Mouse (Mus musculus): ENCODE results near the gene Spata5. TPM values are rescaled to one million over a fixed set of nuclear protein-coding genes. Genes with fewer than 3 reads are reported as not detected.

Gene Spata5
- total and polyA plus RNA-seq, 2 experiments from 2014 or later: 11.1 to 18.7 TPM

- Histone ChIP-seq H3K36me3 (replicated peaks; ENCODE audit: control insufficient read depth, insufficient read depth, low read length) (no peaks in the 10 kb centered on the region), H3K4me3 (ENCODE audit: low read depth, low read length) (no peak overlapping the region), H3K9ac (replicated peaks; ENCODE audit: low read depth, low read length) (no peak overlapping the region), H3K4me1 (ENCODE audit: control insufficient read depth, insufficient read depth) (peaks cover 18% of the 10 kb centered on the region; the same call in 1 of the 2 replicates), H3K9me3 (replicated peaks; ENCODE audit: control insufficient read depth, low read length) (no peaks in the 10 kb centered on the region), H3K27ac (ENCODE audit: low read depth) (no peak overlapping the region), H3K27me3 (ENCODE audit: control insufficient read depth, insufficient read depth, low read length) (no peaks in the 10 kb centered on the region), H3K4me2 (ENCODE audit: low read depth, low read length) (no peak overlapping the region)
- DNase-seq (ENCODE audit: low spot score): no peak
- WGBS: 94% methylated on average over 5 of the region's 5 CpGs
- TF ChIP-seq CTCF (IDR thresholded peaks at IDR 0.05; ENCODE audit: low read depth) (no peak), EP300 (IDR thresholded peaks at IDR 0.05; ENCODE audit: low read depth) (no peak)
- ATAC-seq (ENCODE audit: insufficient read depth, low read depth): no peak
These were observed 22.6 kb upstream of the Spata5 start for GRCm38 (mm10) chr3:37396930-37397608.

- no peak for ATAC-seq (ENCODE audit: insufficient read depth, low read depth)
- 69% methylated on average over 3 of the region's 3 CpGs for WGBS
- TF ChIP-seq CTCF (IDR thresholded peaks at IDR 0.05; ENCODE audit: low read depth) (no peak), EP300 (IDR thresholded peaks at IDR 0.05; ENCODE audit: low read depth) (no peak)
- Histone ChIP-seq H3K9me3 (replicated peaks; ENCODE audit: control insufficient read depth, low read length) (no peaks in the 10 kb centered on the region), H3K4me3 (ENCODE audit: low read depth, low read length) (no peak overlapping the region), H3K4me1 (ENCODE audit: control insufficient read depth, insufficient read depth) (peaks cover 18% of the 10 kb centered on the region; the same call in 1 of the 2 replicates), H3K4me2 (ENCODE audit: low read depth, low read length) (no peak overlapping the region), H3K27me3 (ENCODE audit: control insufficient read depth, insufficient read depth, low read length) (no peaks in the 10 kb centered on the region), H3K27ac (ENCODE audit: low read depth) (no peak overlapping the region), H3K9ac (replicated peaks; ENCODE audit: low read depth, low read length) (no peak overlapping the region), H3K36me3 (replicated peaks; ENCODE audit: control insufficient read depth, insufficient read depth, low read length) (no peaks in the 10 kb centered on the region)
- no peak for DNase-seq (ENCODE audit: low spot score)
These were observed 22.1 kb upstream of the Spata5 start for GRCm38 (mm10) chr3:37397646-37398045.

GRCm38 (mm10) chr3:37398661-37399395, 20.9 kb upstream of the Spata5 start:
- 54% methylated on average over 7 of the region's 7 CpGs for WGBS
- DNase-seq (ENCODE audit: low spot score) (peak; percentile 79), ATAC-seq (ENCODE audit: insufficient read depth, low read depth) (peak; percentile 91)
- no peak overlapping the region for H3K9ac ChIP-seq (replicated peaks; ENCODE audit: low read depth, low read length)
- H3K27ac ChIP-seq (ENCODE audit: low read depth): peak overlapping the region; percentile 40; the same call in 1 of the 2 replicates
- no peak overlapping the region for H3K4me2 ChIP-seq (ENCODE audit: low read depth, low read length)
- TF ChIP-seq CTCF (IDR thresholded peaks at IDR 0.05; ENCODE audit: low read depth): no peak
- TF ChIP-seq EP300 (IDR thresholded peaks at IDR 0.05; ENCODE audit: low read depth): peak; percentile 57; the same call in 1 of the 2 replicates
- H3K4me3 ChIP-seq (ENCODE audit: low read depth, low read length): no peak overlapping the region
- H3K4me1 ChIP-seq (ENCODE audit: control insufficient read depth, insufficient read depth): peaks cover 18% of the 10 kb centered on the region; the same call in 1 of the 2 replicates
- no peaks in the 10 kb centered on the region for H3K36me3 ChIP-seq (replicated peaks; ENCODE audit: control insufficient read depth, insufficient read depth, low read length)
- no peaks in the 10 kb centered on the region for H3K9me3 ChIP-seq (replicated peaks; ENCODE audit: control insufficient read depth, low read length)
- H3K27me3 ChIP-seq (ENCODE audit: control insufficient read depth, insufficient read depth, low read length): no peaks in the 10 kb centered on the region

GRCm38 (mm10) chr3:37401729-37402610, 17.7 kb upstream of the Spata5 start:
- no peak overlapping the region for H3K4me2 ChIP-seq (ENCODE audit: low read depth, low read length)
- ATAC-seq (ENCODE audit: insufficient read depth, low read depth) (no peak), DNase-seq (ENCODE audit: low spot score) (no peak)
- H3K27ac ChIP-seq (ENCODE audit: low read depth): no peak overlapping the region
- 72% methylated on average over 11 of the region's 11 CpGs for WGBS
- H3K9me3 ChIP-seq (replicated peaks; ENCODE audit: control insufficient read depth, low read length): no peaks in the 10 kb centered on the region
- peaks cover 18% of the 10 kb centered on the region; the same call in 1 of the 2 replicates for H3K4me1 ChIP-seq (ENCODE audit: control insufficient read depth, insufficient read depth)
- H3K27me3 ChIP-seq (ENCODE audit: control insufficient read depth, insufficient read depth, low read length): no peaks in the 10 kb centered on the region
- H3K4me3 ChIP-seq (ENCODE audit: low read depth, low read length): no peak overlapping the region
- TF ChIP-seq CTCF (IDR thresholded peaks at IDR 0.05; ENCODE audit: low read depth) (no peak), EP300 (IDR thresholded peaks at IDR 0.05; ENCODE audit: low read depth) (no peak)
- no peak overlapping the region for H3K9ac ChIP-seq (replicated peaks; ENCODE audit: low read depth, low read length)
- peaks cover 14% of the 10 kb centered on the region for H3K36me3 ChIP-seq (replicated peaks; ENCODE audit: control insufficient read depth, insufficient read depth, low read length)

DNA sequence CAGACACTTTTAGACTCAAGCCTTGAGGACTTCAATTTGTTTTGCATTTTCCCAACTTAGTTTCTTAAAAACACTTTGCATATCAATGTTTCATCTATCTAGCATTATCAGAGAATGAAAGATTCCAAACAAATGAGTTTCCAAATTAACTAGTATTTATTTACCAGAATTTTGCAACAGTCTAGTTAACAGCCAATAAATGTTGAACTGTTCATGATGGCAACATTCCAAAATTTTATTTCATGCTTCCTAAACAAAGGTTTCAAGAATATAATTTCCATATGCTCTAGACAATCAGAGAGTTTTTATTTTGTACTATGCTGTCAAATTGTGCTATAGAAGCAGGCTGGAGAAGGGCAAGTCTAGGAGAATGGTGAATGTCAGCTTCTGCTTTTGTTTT, 12.1 kb upstream of the Spata5 start:
- H3K27me3 ChIP-seq (ENCODE audit: control insufficient read depth, insufficient read depth, low read length): no peaks in the 10 kb centered on the region
- TF ChIP-seq CTCF (IDR thresholded peaks at IDR 0.05; ENCODE audit: low read depth) (no peak), EP300 (IDR thresholded peaks at IDR 0.05; ENCODE audit: low read depth) (no peak)
- H3K36me3 ChIP-seq (replicated peaks; ENCODE audit: control insufficient read depth, insufficient read depth, low read length): peaks cover 18% of the 10 kb centered on the region
- H3K4me2 ChIP-seq (ENCODE audit: low read depth, low read length): no peak overlapping the region
- no peak overlapping the region for H3K27ac ChIP-seq (ENCODE audit: low read depth)
- no peaks in the 10 kb centered on the region for H3K4me1 ChIP-seq (ENCODE audit: control insufficient read depth, insufficient read depth)
- no peaks in the 10 kb centered on the region for H3K9me3 ChIP-seq (replicated peaks; ENCODE audit: control insufficient read depth, low read length)
- H3K9ac ChIP-seq (replicated peaks; ENCODE audit: low read depth, low read length): no peak overlapping the region
- H3K4me3 ChIP-seq (ENCODE audit: low read depth, low read length): no peak overlapping the region
- DNase-seq (ENCODE audit: low spot score): no peak
- no peak for ATAC-seq (ENCODE audit: insufficient read depth, low read depth)

Data from heart, postnatal 0 days (tissue).